Mouse (Mus musculus) intestine, postnatal 0 days (tissue): ENCODE measurements around the gene Gm12695. TPM values are rescaled to one million over a fixed set of nuclear protein-coding genes. Genes with fewer than 3 reads are reported as not detected.

Source experiments
- ATAC-seq: fragments of 200-750 bp; cut with Nextera tagmentation; 2 replicates; pipeline ENCODE4 v1.8.0; 2017; ENCODE audit warnings: mild to moderate bottlenecking, moderate TSS enrichment, moderate library complexity
- H3K27ac ChIP-seq: fragments of 300-500 bp; sonication (generic); 2 replicates; pipeline ENCODE4 v1.5.1; 2014; ENCODE audit warnings: mild to moderate bottlenecking, low read depth, low read length, moderate library complexity
- H3K27me3 ChIP-seq: fragments of 300-500 bp; sonication (generic); replicated peaks from 2 replicates; pipeline ENCODE4 v1.6.1; 2014; ENCODE audit warnings: low read length, mixed read lengths; ENCODE audit not compliant: control insufficient read depth, insufficient read depth
- H3K36me3 ChIP-seq: fragments of 300-500 bp; sonication (generic); 2 replicates; pipeline ENCODE4 v1.6.1; 2014; ENCODE audit warnings: mild to moderate bottlenecking, moderate library complexity; ENCODE audit not compliant: control insufficient read depth, insufficient read depth
- H3K4me1 ChIP-seq: fragments of 300-500 bp; sonication (generic); replicated peaks from 2 replicates; pipeline ENCODE4 v1.6.1; 2014; ENCODE audit warnings: antibody characterized with exemption, low read length, mixed read lengths; ENCODE audit not compliant: control insufficient read depth, insufficient read depth
- H3K4me2 ChIP-seq: fragments of 300-500 bp; sonication (generic); replicated peaks from 2 replicates; pipeline ENCODE4 v1.6.1; 2014; ENCODE audit warnings: low read depth, mild to moderate bottlenecking, moderate library complexity
- H3K4me3 ChIP-seq: fragments of 300-500 bp; sonication (generic); 2 replicates; pipeline ENCODE4 v1.5.1; 2014; ENCODE audit warnings: low read depth, low read length
- H3K9ac ChIP-seq: fragments of 300-500 bp; sonication (generic); 2 replicates; pipeline ENCODE4 v1.6.1; 2014; ENCODE audit warnings: mild to moderate bottlenecking, low read depth, low read length
- H3K9me3 ChIP-seq: fragments of 300-500 bp; sonication (generic); 2 replicates; pipeline ENCODE4 v1.6.1; 2016; ENCODE audit warnings: mixed run types; ENCODE audit not compliant: control insufficient read depth
- CTCF ChIP-seq: sonication (generic); IDR thresholded peaks from 2 replicates; pipeline ENCODE4 v1.5.1; 2016; ENCODE audit warnings: low read depth, mild to moderate bottlenecking, control low read depth, antibody characterized with exemption, moderate library complexity
- WGBS: fragments of 180-500 bp; shearing (Covaris S2); extraction: QIAGEN DNeasy Blood & Tissue Kit; methylation state at CpG from one replicate; pipeline ENCODE4 v1.1.7; 2014; 5-methylcytosine and 5-hydroxymethylcytosine counted together
- polyA plus RNA-seq: library from polyadenylated mRNA; unstranded; fragments of >200 nt; fragmentation: Nextera tagmentation; extraction: Ambion mirVana; gene quantifications from 2 replicates; pipeline ENCODE4 v1.2.1, GENCODE M21; 2015

Gene Gm12695
- polyA plus RNA-seq, 1 experiment from 2014 or later = not detected

- H3K9ac ChIP-seq = no peak overlapping the region
- no peak for ATAC-seq
- no peaks in the 10 kb centered on the region for H3K27me3 ChIP-seq
- H3K27ac ChIP-seq = no peak overlapping the region
- no peak overlapping the region for H3K4me3 ChIP-seq
- 53% methylated on average over 2 of the region's 2 CpGs for WGBS
- H3K9me3 ChIP-seq = no peaks in the 10 kb centered on the region
- no peaks in the 10 kb centered on the region for H3K36me3 ChIP-seq
- no peak overlapping the region for H3K4me2 ChIP-seq
- peak; percentile 74 for TF ChIP-seq CTCF
- H3K4me1 ChIP-seq = no peaks in the 10 kb centered on the region
These were observed 79.6 kb downstream of the Gm12695 start for GRCm38 (mm10) chr4:96705281-96705951.

- H3K4me2 ChIP-seq = no peak overlapping the region
- no peak for ATAC-seq
- no peak overlapping the region for H3K9ac ChIP-seq
- H3K9me3 ChIP-seq = no peaks in the 10 kb centered on the region
- no peak overlapping the region for H3K27ac ChIP-seq
- no peaks in the 10 kb centered on the region for H3K27me3 ChIP-seq
- H3K36me3 ChIP-seq = no peaks in the 10 kb centered on the region
- H3K4me1 ChIP-seq = no peaks in the 10 kb centered on the region
- TF ChIP-seq CTCF = no peak
- H3K4me3 ChIP-seq = no peak overlapping the region
- WGBS = 66% methylated on average over 5 of the region's 5 CpGs
These were observed 86.8 kb downstream of the Gm12695 start for GRCm38 (mm10) chr4:96698218-96698561.

GRCm38 (mm10) chr4:96697511-96698217, 87.3 kb downstream of the Gm12695 start:
- Histone ChIP-seq H3K4me3 (no peak overlapping the region), H3K4me1 (no peaks in the 10 kb centered on the region), H3K9me3 (no peaks in the 10 kb centered on the region), H3K4me2 (no peak overlapping the region), H3K9ac (no peak overlapping the region), H3K36me3 (no peaks in the 10 kb centered on the region), H3K27me3 (no peaks in the 10 kb centered on the region), H3K27ac (no peak overlapping the region)
- no peak for ATAC-seq
- WGBS = 79% methylated on average over 15 of the region's 15 CpGs
- TF ChIP-seq CTCF = no peak

DNA sequence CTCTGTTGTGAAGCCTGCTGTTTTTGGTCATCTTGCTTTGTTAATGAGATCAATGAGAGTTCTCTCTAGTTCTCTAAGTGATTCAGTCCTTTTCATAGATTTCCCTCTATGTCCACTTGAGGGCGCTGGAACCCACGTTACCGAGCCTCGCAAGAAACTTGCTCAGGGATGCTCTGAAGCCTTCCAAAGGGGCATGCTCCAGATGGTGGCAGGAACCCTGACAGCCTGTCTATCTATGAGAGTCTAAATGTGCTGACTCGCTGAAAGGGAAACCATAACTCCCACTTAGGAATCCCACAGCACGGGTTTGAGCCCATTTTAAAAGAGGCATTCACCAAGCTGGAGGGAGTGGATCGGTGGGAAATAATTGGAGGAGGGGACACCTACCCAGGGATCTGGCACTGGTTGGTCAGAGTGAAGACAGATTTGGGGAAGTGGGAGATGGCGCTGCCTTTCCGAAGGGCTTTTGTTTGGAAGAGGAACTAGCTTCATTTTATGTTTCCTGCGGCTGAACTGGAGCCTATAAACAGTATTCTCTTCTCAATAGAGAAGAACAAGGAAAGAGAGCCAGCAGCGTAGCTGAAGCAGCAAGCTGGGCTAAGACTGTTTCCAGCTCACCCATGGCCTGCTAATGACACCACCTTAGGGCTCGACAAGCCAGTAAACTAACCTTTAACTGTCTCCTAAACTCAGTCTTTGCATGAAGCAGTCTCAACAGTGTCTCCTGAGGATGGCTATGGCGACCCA, 88.2 kb downstream of the Gm12695 start:
- no peaks in the 10 kb centered on the region for H3K4me1 ChIP-seq
- no peaks in the 10 kb centered on the region for H3K27me3 ChIP-seq
- no peaks in the 10 kb centered on the region for H3K9me3 ChIP-seq
- no peak overlapping the region for H3K4me3 ChIP-seq
- peak; percentile 82 for TF ChIP-seq CTCF
- WGBS = 35% methylated on average over 13 of the region's 13 CpGs
- no peak for ATAC-seq
- H3K36me3 ChIP-seq = no peaks in the 10 kb centered on the region
- no peak overlapping the region for H3K27ac ChIP-seq
- H3K4me2 ChIP-seq = peak overlapping the region; percentile 40
- H3K9ac ChIP-seq = no peak overlapping the region

GRCm38 (mm10) chr4:96687358-96687803, 97.6 kb downstream of the Gm12695 start:
- no peak for TF ChIP-seq CTCF
- WGBS = 77% methylated on average over 2 of the region's 2 CpGs
- no peaks in the 10 kb centered on the region for H3K9me3 ChIP-seq
- H3K27me3 ChIP-seq = no peaks in the 10 kb centered on the region
- H3K36me3 ChIP-seq = no peaks in the 10 kb centered on the region
- ATAC-seq = no peak
- no peak overlapping the region for H3K27ac ChIP-seq
- no peaks in the 10 kb centered on the region for H3K4me1 ChIP-seq
- H3K4me3 ChIP-seq = no peak overlapping the region
- no peak overlapping the region for H3K4me2 ChIP-seq
- no peak overlapping the region for H3K9ac ChIP-seq

DNA sequence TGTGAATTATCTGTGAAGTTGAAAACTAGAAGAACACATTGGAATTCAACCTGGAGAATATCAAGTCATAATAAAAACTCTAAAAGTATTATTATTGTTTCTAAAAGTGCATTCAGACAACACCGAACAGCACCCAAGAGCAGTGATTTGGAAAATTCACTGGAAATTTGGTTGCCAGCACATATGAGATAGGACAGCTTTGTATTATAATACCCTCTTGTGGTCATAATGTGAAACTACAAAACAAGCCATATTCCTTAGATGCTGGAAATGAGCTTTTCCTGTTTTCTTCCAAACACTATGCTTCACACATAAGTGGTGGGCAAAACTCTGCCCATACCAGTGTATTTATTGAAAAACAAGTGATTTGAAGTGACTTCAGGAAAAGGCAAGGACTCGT, 101.5 kb downstream of the Gm12695 start:
- H3K4me1 ChIP-seq = no peaks in the 10 kb centered on the region
- no peak for ATAC-seq
- H3K36me3 ChIP-seq = no peaks in the 10 kb centered on the region
- no peak overlapping the region for H3K4me2 ChIP-seq
- no peaks in the 10 kb centered on the region for H3K9me3 ChIP-seq
- H3K27ac ChIP-seq = no peak overlapping the region
- TF ChIP-seq CTCF = peak; percentile 79
- H3K27me3 ChIP-seq = no peaks in the 10 kb centered on the region
- no peak overlapping the region for H3K4me3 ChIP-seq
- H3K9ac ChIP-seq = no peak overlapping the region
- WGBS = 40% methylated on average over 2 of the region's 2 CpGs
